Mouse (Mus musculus): ENCODE measurements at regions not wholly inside any gene's neighbourhood (a gene's known extent, or its start where the extent isn't known, plus 50 kb on each side); places are given as distances from the start of the nearest gene placed in this dataset.

DNA sequence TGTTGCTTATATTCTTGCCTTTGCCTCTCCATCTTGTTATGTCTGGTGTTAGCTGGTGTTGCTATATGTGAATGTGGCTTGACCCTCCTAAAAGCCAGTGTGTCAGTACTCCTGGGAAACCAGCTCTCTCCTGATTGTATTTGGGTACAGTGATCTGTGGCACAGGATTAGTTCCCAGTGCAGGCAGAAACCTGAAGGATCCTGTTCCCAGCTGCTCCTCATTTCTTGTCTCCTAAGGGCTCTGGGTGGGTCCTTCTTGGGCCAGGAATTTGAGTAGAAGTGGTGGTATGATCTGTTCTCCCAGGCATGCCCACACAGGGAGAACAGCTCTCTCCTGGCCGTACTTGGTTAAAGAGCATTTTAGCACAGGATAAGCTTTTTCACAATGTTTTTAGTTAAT is 286.2 kb upstream of the Cypt12 start:
- no peak for DNase-seq (ENCODE audit: low spot score in 2 of 2)

GRCm38 (mm10) chr3:17667016-17667415 is 281.2 kb upstream of the Cypt12 start:
- DNase-seq (ENCODE audit: low spot score in 2 of 2), result no peak

GRCm38 (mm10) chr3:17668839-17669238 is 279.4 kb upstream of the Cypt12 start:
- no peak for DNase-seq (ENCODE audit: low spot score in 2 of 2)

All from layer of hippocampus, postnatal 10 days (tissue).